Mouse (Mus musculus) kidney, postnatal 0 days (tissue): ENCODE measurements around the gene Dgki. TPM values are rescaled to one million over a fixed set of nuclear protein-coding genes. Genes with fewer than 3 reads are reported as not detected.

Experiments
- ATAC-seq: fragments of 200-750 bp; cut with Nextera tagmentation; replicated peaks from 2 replicates; pipeline ENCODE4 v1.8.0; 2017; ENCODE audit warnings: low read depth, moderate number of reproducible peaks, moderate TSS enrichment, moderate library complexity; ENCODE audit not compliant: low FRiP score
- DNase-seq: peaks from one replicate; pipeline ENCODE4 v3.0.0-alpha.2; 2016; ENCODE audit warnings: low spot score
- H3K27ac ChIP-seq: fragments of 300-500 bp; sonication (generic); 2 replicates; pipeline ENCODE4 v1.5.1; 2014; ENCODE audit warnings: mild to moderate bottlenecking
- H3K27me3 ChIP-seq: fragments of 300-500 bp; sonication (generic); 2 replicates; pipeline ENCODE4 v1.6.1; 2014; ENCODE audit warnings: low read length, mixed read lengths; ENCODE audit not compliant: insufficient read depth
- H3K36me3 ChIP-seq: fragments of 300-500 bp; sonication (generic); 2 replicates; pipeline ENCODE4 v1.6.1; 2014; ENCODE audit warnings: low read length, mixed read lengths; ENCODE audit not compliant: insufficient read depth
- H3K4me1 ChIP-seq: fragments of 300-500 bp; sonication (generic); replicated peaks from 2 replicates; pipeline ENCODE4 v1.6.1; 2014; ENCODE audit warnings: antibody characterized with exemption, low read length, mixed read lengths; ENCODE audit not compliant: insufficient read depth
- H3K4me2 ChIP-seq: fragments of 300-500 bp; sonication (generic); 2 replicates; pipeline ENCODE4 v1.6.1; 2014; ENCODE audit warnings: mild to moderate bottlenecking, low read length, moderate library complexity, mixed read lengths
- H3K4me3 ChIP-seq: fragments of 300-500 bp; sonication (generic); replicated peaks from 2 replicates; pipeline ENCODE4 v1.5.1; 2014; ENCODE audit warnings: low read depth, low read length
- H3K9ac ChIP-seq: fragments of 300-500 bp; sonication (generic); 2 replicates; pipeline ENCODE4 v1.6.1; 2014; ENCODE audit warnings: low read depth, low read length
- H3K9me3 ChIP-seq: fragments of 300-500 bp; sonication (generic); replicated peaks from 2 replicates; pipeline ENCODE4 v1.6.1; 2016; ENCODE audit warnings: low read length, inconsistent platforms, mixed read lengths
- CTCF ChIP-seq: IDR thresholded peaks from 2 replicates; pipeline ENCODE4 v1.5.1; 2016; ENCODE audit warnings: antibody characterized with exemption, low read depth, mild to moderate bottlenecking, moderate library complexity
- WGBS: fragments of 180-500 bp; shearing (Covaris S2); extraction: QIAGEN DNeasy Blood & Tissue Kit; methylation state at CpG from one replicate; pipeline ENCODE4 v1.1.7; 2014; 5-methylcytosine and 5-hydroxymethylcytosine counted together
- polyA plus RNA-seq: library from polyadenylated mRNA; unstranded; fragments of >200 nt; fragmentation: Nextera tagmentation; extraction: Ambion mirVana; gene quantifications from 2 replicates; pipeline ENCODE4 v1.2.1, GENCODE M21; 2015

Gene Dgki
- polyA plus RNA-seq, 1 experiment from 2014 or later, result 0.76 TPM

DNA sequence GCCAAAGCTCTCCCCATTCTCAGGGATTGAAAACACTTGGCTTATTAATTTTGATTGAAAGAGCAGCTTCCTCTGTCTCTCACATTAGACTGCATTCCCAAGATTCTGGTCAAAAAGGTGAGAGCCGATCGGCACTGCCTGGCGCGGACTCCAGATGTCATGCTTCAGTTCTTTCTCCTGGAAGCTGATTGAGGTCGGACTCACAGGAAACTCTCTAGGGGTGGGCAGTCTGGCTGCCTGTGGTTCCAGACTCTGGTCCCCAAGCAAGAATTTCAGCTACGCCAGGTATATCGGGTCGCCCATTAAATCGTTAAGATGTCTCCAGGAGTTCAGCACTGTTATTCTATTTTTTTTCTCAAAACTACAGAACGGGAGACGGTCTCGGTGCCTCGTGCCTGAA is 102.2 kb downstream of the Dgki start:
- WGBS, result 12% methylated on average over 13 of the region's 13 CpGs
- H3K4me1 ChIP-seq, result no peaks in the 10 kb centered on the region
- H3K9ac ChIP-seq, result no peak overlapping the region
- no peak overlapping the region for H3K27ac ChIP-seq
- no peak for ATAC-seq
- H3K9me3 ChIP-seq, result no peaks in the 10 kb centered on the region
- TF ChIP-seq CTCF, result no peak
- no peak overlapping the region for H3K4me3 ChIP-seq
- H3K27me3 ChIP-seq, result no peaks in the 10 kb centered on the region
- 0 out of 2 replicates have a peak overlapping the region, but pooled peaks have one; percentile 19 for H3K4me2 ChIP-seq
- H3K36me3 ChIP-seq, result no peaks in the 10 kb centered on the region
- DNase-seq, result peak; percentile 47

DNA sequence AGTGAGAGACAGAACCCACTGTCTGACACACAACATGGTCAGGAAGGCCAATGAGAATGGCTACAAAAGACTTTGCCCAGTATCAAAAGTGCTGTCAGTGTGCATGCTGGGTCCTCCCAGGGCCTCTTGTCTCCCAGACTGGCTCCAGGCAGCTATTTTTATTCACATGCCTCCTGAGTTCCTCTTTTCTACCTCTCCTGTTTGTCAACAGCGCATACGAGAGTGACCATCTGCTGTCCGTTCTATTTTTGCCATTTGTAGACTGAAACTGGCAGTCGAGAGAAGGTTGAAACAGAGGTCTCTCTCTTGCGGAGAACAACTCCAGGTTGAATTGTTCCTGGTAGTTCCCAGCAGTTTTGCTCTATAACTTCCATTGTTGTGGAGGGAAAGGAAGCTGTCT is 103.1 kb downstream of the Dgki start:
- ATAC-seq, result no peak
- 79% methylated on average over 5 of the region's 5 CpGs for WGBS

DNA sequence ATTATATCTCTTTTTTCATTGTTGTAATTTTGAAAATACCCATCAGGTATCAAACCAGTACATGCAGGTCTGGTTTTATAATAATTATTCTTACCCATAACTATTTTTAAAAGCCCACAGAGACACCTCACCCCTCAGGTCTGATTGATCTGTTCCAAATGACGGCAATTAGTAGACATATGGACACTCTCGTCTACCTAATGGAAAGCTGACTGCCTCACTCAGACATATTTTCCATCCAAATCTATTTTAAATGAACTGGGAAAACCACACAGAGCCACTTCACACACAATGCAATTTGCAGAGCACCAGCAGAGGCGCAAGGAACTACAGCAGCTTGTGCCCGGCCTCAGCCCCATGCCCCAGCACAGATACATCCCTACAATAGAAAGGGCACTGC is 104.2 kb downstream of the Dgki start:
- DNase-seq (no peak), ATAC-seq (no peak)
- WGBS, result 91% methylated on average over 4 of the region's 4 CpGs
- no peak for TF ChIP-seq CTCF
- H3K27me3 ChIP-seq, result no peaks in the 10 kb centered on the region
- H3K4me2 ChIP-seq, result no peak overlapping the region
- H3K4me3 ChIP-seq, result no peak overlapping the region
- no peak overlapping the region for H3K9ac ChIP-seq
- H3K36me3 ChIP-seq, result no peaks in the 10 kb centered on the region
- no peaks in the 10 kb centered on the region for H3K9me3 ChIP-seq
- H3K27ac ChIP-seq, result no peak overlapping the region
- H3K4me1 ChIP-seq, result no peaks in the 10 kb centered on the region

More for the DNA sequence above, 103.1 kb downstream of the Dgki start:
- no peak for DNase-seq
- H3K4me1 ChIP-seq, result no peaks in the 10 kb centered on the region
- no peak overlapping the region for H3K4me2 ChIP-seq
- no peak overlapping the region for H3K9ac ChIP-seq
- no peaks in the 10 kb centered on the region for H3K36me3 ChIP-seq
- TF ChIP-seq CTCF, result no peak
- H3K9me3 ChIP-seq, result no peaks in the 10 kb centered on the region
- H3K27me3 ChIP-seq, result no peaks in the 10 kb centered on the region
- no peak overlapping the region for H3K4me3 ChIP-seq
- H3K27ac ChIP-seq, result no peak overlapping the region

DNA sequence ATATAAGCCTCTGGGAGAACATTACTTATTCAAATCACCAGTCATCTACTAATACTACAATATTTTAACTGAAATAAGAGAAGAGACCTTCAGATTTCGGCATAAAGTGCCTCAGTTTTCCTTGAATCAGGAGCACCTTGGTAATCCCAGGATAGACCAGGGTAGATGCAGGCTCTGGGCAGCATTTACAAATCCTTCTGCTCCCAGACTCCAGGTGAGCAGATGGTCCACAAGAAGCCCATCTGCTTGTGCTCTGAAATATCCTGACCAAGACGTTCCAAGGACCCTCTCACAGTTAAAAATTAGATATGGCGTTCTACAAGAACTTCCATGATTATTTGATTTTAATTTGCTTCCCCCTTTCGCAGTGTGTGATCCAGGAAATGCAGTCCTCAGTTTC is 118.0 kb downstream of the Dgki start:
- 84% methylated on average over 4 of the region's 4 CpGs for WGBS
- no peaks in the 10 kb centered on the region for H3K36me3 ChIP-seq
- H3K27me3 ChIP-seq, result no peaks in the 10 kb centered on the region
- H3K9ac ChIP-seq, result no peak overlapping the region
- no peak for TF ChIP-seq CTCF
- H3K4me2 ChIP-seq, result no peak overlapping the region
- DNase-seq (no peak), ATAC-seq (no peak)
- no peaks in the 10 kb centered on the region for H3K4me1 ChIP-seq
- H3K9me3 ChIP-seq, result no peaks in the 10 kb centered on the region
- H3K4me3 ChIP-seq, result no peak overlapping the region
- H3K27ac ChIP-seq, result no peak overlapping the region

DNA sequence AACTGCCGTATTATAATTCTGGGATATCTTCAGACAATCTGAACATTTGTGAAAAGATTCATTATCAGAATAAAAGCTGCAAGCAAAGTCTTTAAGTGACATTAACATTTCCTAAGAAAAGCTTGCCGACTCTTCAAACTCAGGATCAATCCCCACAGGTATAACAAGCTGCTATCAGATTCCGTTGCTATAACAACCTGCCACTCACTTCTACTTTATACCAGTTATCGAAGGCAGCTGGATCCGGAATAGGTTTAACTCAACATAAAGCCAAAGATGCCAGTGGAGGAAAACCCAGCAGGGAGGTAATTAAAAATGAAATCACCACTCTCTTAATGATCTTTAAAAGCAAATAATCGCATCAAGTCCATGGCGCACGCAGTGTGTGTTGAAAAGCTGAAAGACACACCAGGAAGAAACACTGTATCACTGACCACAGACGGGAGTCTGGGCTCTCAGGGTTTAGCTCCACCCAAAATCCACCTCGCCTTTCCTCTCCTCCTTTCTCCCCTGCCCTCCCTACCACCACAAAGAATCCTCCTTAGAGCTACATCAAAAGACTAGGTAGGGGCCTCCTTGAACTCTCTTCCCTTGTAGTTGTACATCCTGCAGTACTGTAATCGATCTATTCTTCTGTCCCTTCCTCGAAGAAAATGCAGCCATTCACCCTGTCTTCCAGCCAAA is 128.7 kb downstream of the Dgki start:
- WGBS, result 79% methylated on average over 12 of the region's 12 CpGs
- TF ChIP-seq CTCF, result no peak
- ATAC-seq, result no peak

DNA sequence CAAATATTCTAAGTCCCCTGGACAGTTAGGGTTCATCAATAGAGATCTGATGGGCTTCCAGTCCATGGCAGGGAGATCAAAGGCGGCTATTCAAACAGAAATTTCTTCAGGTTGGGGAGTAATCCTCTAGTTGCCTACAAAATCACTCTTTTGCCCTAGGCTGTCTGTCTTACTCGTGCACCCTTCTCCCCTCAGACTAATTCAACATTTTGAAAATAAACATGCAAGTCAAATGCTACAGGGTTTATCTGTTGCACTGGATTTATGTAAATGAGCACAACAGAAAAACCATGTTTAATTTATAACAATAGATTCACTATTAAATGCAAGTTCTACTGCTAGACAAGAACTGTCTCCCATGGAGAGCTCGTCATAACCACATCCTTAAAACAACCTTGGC is 141.1 kb downstream of the Dgki start:
- H3K4me2 ChIP-seq, result no peak overlapping the region
- H3K4me1 ChIP-seq, result no peaks in the 10 kb centered on the region
- H3K4me3 ChIP-seq, result no peak overlapping the region
- no peaks in the 10 kb centered on the region for H3K36me3 ChIP-seq
- H3K27ac ChIP-seq, result no peak overlapping the region
- H3K27me3 ChIP-seq, result no peaks in the 10 kb centered on the region
- TF ChIP-seq CTCF, result no peak
- no peak for DNase-seq
- no peak overlapping the region for H3K9ac ChIP-seq
- H3K9me3 ChIP-seq, result no peaks in the 10 kb centered on the region
- ATAC-seq, result no peak
- whole genome bisulfite sequencing, result 63% methylated on average over 3 of the region's 3 CpGs

More for the DNA sequence above, 128.7 kb downstream of the Dgki start:
- H3K4me1 ChIP-seq, result no peaks in the 10 kb centered on the region
- no peaks in the 10 kb centered on the region for H3K27me3 ChIP-seq
- no peak overlapping the region for H3K27ac ChIP-seq
- H3K4me2 ChIP-seq, result no peak overlapping the region
- no peak overlapping the region for H3K4me3 ChIP-seq
- H3K9ac ChIP-seq, result no peak overlapping the region
- no peaks in the 10 kb centered on the region for H3K9me3 ChIP-seq
- no peaks in the 10 kb centered on the region for H3K36me3 ChIP-seq
- DNase-seq, result no peak

DNA sequence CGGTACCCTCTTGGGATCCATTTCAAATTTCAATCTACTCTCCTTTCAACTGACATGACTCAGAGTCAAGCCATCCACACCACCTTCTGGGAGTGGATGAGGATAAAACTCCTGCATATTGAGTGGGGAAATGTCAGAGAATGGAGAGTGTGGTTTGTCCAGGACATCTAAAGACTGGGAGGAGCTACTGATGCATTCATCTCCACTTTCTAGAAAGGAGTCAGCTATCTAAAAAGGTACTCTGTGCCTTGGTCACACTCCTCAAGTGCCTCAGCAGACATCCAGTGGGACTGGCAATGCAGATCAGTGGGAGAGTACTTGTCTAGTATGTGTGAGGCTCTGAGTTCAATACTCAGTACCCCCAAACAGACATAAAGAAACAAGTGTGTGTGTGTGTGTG is 145.9 kb downstream of the Dgki start:
- Histone ChIP-seq H3K9ac (no peak overlapping the region), H3K9me3 (no peaks in the 10 kb centered on the region), H3K27me3 (no peaks in the 10 kb centered on the region), H3K27ac (no peak overlapping the region), H3K36me3 (no peaks in the 10 kb centered on the region), H3K4me2 (no peak overlapping the region), H3K4me3 (no peak overlapping the region), H3K4me1 (no peaks in the 10 kb centered on the region)
- ATAC-seq, result no peak
- 86% methylated on average over 1 of the region's 1 CpGs for WGBS
- no peak for DNase-seq
- no peak for TF ChIP-seq CTCF
